Mouse (Mus musculus) right cerebral cortex, postnatal 10 days (tissue): ENCODE results near the gene Filip1.
"Not testable (repeated sequence)": the region's sequence is repeated elsewhere in the genome, so short reads cannot be mapped to it uniquely, and the experiment has no call there.

Source experiments
- DNase-seq, 2 experiments: peaks; one replicate each; pipeline ENCODE4 v3.0.0; 2021; ENCODE audit warnings: low spot score in 2 of 2

The Filip1 gene

DNA sequence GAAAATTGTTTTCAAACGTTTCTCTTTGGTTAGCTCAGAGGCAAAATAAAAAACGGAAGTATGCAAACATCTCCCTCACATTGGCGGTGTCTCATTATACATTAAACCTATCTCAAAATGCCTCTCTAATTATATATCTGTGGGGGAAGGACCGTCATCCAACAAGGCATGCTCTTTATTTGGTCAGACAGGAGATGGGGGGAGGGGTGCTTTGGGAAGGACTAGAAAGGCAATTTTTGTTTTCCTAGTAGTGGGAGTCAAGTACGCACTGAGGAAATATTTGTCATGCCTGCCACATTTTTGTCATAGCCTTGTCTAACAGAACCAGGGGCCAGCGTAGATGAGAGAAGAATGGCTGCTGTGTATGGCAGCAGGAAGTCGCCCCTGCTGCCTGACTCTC lies at the start of gene Filip1:
Gene Filip1, minus strand, starts transcription at position 101 of the 400 bp plus-strand sequence.
- no peak for DNase-seq

DNA sequence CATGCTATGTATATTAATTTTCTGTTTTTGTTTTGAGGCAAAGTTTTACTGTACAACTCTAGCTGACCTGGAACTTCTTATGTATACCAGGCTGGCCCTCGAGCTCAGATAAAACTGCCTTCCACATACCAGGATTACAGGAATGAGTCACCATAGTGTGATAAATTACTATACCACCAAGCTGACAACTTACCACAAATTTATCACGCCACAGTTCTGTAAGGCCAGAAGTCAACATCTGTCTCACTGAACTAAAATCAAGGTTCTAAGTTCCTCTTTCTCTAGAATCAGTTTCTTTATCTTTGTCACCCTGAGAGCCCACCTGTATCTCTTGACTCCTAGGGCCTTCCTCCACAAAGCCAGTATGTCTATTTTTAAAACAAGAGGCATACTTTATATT lies 45.0 kb upstream of the Filip1 start:
- no peak for DNase-seq

DNA sequence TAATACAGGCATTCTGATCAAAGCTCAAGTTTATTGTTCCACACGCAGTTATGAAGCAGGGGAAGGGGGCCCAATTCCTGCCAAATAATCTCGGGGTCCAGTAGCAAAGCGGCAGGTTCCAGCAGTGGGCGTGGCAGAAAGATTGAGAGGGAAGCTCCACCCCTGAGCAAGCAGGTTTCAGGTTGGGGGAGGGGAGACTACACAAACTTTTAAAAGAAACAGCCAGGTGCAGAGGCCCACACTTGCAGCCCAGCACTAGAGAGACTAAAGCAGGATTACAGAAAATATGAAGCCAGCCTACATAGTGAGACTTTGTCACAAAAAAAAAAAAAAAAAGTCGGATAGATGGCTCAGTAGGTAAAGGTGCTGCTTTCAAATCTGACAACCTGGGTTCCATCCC lies 40.3 kb upstream of the Filip1 start:
- DNase-seq: no peak

DNA sequence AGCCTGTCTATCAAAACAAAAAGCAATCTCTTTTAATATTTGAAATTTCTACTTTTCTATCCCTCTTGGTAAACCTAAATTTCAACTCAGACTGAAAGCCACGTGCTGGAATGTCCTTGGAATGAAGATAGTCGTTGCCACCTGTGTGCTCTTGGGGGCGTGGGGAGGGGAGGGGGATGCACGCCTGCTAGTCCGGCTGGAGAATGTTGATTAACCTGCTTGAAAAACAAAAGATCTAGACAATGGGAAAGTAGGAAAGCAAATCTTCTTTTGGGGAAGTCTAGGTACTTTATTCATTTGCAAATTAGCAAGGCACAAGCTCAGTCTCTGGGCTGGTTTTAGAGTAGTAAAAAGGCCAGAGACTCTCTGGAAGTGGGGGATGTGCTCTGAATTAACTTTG lies 36.6 kb upstream of the Filip1 start:
- not testable (repeated sequence) for DNase-seq

DNA sequence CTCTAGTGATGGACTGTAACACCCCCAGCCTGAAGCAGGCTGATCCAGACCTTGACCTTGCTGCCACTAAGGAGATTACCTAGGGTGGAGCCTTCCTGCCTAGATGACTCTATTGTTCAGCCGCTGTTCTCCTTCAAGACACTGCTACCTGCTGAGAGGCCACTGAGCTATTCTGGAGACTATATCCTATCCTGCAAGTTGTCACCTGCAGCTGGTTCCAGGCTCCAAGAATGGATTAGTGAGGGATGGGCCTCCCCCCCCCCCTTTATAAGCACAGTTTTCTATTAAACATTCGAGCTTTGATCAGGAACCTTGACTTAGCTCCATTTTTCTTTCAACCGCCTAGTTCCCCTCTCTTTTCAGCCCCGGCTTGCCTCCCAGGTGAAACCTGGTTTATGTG lies 31.6 kb upstream of the Filip1 start:
- DNase-seq: not testable (repeated sequence)

DNA sequence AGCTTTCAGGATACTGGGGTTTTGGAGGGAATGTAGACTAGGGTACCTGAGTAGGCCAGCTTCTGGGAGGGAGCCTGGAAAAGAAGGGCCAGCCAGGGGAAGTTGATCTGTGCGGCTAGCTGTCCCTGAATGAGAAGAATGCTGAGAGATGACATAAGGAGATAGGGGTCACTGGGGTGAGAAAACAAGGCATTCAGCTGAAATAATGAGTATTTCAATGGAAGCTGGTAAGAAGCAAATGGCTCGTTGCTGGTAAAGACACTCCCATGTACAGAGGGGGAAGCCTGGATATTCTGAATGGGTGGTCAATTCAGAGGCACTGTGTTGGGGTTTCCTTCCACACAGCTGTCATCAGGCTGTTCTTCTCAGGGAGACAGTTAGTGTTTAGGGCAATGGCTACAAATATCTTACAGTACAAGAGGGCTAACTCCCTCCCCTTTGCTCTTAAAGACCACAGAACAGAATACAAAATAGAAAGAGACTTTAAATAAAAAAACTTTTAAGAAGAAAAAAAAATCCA lies 26.7 kb upstream of the Filip1 start:
- no peak for DNase-seq

DNA sequence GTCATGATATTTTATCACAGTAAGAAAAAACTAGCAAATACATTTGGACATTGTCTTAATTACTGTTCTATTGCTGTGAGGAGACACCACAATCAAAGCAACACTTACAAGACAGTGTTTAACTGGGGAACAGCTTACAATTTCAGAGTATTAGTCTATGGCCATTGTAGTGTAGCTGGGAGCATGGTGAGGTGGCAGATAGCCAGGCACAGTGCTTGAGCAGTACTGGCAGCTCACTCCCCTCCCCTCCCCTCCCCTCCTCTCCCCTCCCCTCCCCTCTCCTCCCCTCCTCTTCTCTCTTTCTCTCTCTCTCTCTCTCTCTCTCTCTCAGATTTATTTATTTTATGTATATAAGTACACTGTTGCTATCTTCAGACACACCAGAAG lies 25.3 kb upstream of the Filip1 start:
- no peak for DNase-seq

DNA sequence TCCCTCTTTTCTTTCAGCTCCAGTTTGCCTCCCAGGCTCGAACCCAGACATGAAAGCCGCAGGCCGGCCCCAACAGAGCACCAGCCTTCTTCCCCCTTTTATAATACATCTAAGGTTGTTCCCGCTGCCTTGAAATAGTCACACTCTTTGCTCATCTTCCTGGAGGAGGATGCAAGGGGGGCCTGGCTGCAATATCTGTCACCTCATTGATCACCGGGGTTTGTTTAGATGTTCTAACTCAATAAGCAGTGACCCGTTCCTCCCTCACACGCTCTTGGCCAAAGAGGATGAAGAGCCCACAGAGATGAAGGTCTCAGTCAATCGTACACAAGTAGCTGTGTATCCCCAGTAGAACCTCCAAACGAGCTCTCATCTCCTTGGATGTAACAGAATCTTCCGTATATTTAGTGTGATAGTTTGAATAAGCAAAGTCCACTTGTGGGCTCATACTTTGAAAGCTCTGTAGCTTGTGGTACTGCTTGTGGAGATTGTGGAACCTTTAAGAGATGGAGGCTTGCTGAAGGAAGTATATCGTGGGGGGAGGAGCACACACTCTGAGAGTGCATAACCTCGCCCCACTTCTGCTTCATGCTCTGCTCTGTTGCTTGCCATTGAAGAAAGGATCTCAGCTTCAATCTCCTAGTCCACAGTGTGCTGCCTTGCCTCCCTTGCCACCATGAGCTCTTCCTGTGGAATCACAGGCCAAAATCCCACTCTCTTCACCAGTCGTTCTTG lies 24.8 kb upstream of the Filip1 start:
- no peak for DNase-seq

DNA sequence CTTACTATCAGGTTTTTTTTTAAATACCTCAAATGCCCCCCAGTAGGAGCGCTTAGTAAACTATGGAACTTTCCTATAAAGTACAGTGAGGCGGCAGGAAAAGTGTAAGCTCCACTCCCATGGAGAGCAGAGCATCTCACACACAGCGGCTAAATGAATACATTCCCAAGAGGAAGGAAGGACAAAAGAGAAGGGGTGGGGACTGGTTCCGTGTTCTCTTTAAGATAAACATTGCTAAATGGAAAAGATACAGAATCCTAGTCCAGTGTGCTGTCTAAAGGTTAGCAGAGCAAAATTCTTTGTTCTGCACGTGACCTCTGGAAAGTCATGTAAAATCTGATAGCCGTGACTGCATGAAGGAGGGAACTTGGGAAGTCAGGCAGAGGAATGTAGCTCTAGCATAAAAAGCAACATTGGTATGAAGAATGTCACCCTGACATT lies 13.9 kb upstream of the Filip1 start:
- no peak for DNase-seq

DNA sequence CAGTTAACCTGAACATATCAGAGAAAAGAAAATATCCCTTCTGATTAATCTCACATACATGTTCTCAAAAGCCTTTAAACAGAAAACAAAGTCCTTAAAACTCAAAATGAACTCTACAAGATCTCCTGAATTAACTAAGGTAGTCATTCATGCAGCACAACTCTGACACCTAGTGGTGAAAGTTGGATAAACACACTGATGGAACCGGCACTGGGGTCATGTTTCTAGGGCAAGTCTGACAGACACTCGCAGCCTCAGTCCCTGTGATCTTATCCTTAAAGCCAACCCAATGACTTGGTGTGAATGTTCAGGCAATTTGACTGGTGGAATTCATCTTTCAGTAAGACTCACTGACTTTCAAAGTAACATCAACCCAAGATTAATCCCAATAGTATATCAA lies 13.4 kb upstream of the Filip1 start:
- DNase-seq: peak; percentile 39 to 50

DNA sequence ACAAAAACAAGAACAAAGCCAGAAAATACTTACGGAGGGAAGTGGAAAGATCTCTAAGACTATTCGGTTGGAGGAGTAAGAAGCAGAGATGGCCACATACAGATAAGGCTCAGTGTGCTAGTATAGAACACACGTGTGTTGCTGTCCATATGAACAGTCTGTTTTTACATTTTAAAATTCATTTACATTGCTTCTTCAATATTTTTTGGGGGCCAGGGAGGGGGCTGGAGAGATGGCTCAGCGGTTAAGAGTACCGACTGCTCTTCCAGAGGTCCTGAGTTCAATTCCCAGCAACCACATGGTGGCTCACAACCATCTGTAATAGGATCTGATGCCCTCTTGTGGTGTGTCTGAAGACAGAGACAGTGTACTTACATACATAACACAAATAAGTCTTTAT lies 12.7 kb upstream of the Filip1 start:
- not testable (repeated sequence) for DNase-seq

DNA sequence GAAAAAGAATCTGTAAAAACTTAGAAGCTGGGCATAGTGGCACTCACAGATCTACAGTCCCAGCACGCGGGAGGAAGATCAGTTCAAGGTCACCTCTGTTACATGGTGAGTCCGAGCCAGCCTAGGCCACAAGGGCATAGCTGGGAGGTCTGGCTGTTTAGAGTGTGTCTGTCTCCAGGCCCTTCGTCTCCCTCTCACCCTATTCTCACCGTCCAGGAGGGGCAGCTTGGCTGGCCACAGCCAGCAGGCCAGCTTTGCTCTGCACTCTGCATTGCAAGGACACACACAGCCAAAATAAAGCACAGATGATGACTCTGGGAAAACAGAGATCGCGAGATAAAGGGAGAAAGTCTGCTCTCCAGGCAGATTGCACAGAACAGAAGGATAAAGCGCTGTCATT lies 10.2 kb upstream of the Filip1 start:
- no peak for DNase-seq

DNA sequence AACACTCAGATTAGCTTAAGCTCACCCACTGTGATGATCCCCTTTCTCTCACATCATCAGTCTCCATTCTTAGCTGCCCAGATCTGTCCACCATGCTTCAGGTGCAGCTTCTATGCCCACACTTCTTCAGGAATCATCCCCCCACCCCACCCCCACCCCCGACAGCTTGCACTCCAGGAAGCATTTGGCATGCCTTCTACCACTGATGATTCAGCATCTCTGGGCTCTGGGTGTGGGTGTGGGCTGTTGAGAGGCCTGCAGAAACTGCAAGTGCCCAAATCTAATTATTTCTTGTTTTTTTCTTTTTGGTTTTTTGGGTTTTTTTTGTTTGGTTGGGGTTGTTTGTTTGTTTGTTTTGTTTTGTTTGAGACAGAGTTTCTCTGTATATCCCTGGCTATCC lies 9.0 kb upstream of the Filip1 start:
- no peak for DNase-seq

DNA sequence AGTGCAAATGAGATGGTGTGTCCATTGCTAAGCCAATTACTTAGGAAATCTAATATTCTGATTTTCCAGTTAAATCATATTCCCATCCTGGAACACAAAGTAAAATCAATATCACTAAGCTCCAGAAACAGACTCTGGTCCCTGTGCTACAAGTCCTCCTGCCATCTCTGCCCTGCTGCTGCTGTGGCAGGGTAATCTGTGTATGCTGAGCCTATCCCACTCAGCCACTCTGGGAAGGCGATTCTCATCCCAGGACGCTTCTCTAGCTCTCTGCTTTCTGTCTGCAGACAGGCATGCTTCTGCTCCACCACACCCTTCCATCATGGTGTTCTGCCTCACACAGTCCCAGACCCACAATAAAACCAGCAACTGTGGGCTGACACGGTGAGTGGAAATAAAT lies 7.8 kb upstream of the Filip1 start:
- no peak for DNase-seq

DNA sequence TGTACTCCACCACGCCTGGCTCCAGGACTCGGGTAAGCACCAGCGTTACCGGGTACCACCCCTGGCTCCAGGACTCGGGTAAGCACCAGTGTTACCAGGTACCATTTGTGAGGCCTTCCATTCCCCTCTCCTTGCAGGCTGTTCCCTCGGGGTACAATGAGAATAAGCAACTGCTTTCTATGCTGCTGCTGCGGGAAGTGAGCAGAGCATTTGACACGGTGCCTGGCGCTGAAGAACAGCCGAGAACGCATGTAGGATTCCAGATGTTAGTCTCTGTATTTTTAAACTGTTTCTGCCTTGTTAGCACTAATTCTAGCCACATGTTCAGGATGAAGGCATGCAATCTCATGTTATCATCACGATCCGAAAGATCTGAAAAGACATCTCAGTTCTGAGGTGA lies 635 bp downstream of the Filip1 start:
- DNase-seq: no peak

DNA sequence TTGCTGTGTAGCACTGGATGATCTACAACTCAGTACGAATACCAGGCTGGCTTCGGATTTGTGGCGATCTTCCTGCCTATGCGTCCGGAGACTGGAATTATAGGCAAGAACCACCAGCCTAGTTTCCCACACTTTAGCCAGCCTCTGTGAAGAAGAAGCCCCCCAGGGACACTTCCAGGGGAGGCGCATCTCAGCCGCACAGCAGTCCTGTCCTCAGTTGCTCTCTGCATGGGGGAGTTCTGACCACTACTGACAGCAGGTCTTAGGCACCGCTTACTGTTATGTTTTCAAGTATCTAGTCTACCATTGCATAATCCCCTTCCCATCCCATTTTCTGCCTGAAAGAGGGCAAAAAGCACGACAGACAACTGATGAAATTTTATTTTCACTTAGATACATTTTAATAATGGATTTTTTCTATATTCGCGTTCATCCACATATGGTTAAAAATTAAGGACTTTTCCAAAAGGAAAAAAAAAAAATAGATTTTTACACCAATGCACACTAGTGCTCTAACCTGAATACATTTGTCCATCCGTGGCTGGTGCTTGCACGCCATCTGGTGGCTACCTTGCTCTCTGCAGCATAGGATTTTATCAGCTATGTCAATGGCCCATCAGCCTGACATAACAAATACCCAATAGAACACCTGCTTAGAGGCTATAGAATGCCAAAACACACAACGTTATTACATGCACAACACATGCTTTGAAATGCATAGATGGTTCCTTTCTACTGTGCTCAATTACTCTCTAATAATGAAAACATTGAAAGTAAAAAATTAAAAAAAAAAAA lies 10.1 kb downstream of the Filip1 start:
- peak; percentile 85 to 89 for DNase-seq

DNA sequence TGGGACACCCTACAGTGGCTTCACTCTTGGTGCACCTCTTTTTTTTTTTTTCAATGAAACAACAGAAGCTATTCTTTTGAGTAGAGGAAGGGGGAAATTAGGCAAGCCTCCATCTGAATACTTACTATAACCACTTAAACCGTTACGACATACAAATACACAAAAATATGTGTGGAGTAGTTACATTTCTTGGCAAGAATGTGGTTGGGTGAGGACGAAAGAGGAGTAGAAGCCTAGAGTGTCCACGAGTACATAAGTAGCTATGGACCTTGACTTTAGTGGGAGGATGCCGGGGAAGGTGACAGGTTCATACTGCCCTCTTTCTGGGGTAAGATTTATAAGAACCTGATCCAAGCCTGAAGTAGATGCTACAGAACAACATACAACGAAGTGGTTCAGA lies 15.4 kb downstream of the Filip1 start:
- DNase-seq: no peak

DNA sequence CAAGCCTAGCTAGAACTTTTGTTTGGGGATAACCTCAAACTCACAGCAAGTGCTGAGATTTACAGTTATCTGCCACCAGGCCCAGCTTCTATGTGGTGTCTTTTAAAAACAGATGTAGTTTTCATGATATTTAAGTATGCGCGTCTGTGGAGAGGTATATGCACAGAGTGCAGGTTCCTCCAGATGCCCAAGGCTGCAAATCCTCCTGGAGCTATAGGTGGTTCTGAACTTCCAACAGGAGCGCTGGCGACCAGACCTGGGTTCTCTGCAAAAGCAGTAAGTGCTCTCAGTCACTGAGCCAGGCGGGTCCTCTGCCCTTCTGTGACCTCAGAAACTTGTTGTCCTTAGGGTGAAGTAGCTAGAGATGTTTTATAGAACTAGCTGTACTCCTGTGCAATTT lies 18.4 kb downstream of the Filip1 start:
- no peak for DNase-seq

DNA sequence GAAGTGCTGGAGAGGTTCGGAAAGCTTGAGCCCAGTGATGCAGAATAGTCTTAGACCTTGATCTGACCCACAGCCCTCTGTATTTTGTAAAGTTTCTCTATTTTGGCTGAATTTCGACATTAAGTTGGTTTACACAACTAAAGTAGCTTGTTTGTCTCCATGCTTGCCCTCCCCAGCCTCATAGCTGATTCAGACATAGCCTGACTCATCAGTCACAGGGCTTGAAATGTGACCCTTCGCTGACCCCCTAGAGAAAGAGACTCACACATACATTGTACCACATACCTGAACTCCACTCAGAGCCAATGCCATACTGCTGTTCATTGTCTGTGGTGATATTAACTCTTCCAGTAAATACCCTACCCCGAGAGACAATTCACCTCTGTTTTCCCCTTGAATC lies 19.6 kb downstream of the Filip1 start:
- no peak for DNase-seq

DNA sequence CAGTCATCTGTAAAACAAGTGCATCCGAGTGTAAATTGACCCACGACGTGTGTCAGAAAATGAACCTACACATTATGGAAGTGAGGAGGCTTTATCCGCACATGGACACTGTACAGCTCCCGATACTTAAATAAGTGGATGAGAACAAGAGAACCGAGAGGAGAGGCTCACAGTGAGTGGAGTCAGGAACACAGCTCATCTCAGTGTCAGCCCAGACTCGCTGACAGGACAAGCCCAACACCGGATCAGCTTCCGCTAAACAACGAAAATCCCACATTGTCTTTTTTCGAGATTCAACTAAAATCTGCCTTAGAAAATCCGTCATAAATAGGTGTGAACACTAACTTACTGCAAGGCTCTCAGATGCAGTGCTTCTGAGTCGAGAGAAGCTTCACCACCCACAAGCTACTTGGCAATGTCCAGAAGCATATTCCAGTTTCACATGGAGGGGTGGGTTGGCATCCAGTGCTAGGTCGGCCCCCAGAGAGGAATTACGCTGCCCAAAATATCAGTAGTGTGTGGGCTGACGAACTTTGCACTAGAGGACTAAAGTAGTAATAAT lies 22.1 kb downstream of the Filip1 start:
- no peak for DNase-seq

DNA sequence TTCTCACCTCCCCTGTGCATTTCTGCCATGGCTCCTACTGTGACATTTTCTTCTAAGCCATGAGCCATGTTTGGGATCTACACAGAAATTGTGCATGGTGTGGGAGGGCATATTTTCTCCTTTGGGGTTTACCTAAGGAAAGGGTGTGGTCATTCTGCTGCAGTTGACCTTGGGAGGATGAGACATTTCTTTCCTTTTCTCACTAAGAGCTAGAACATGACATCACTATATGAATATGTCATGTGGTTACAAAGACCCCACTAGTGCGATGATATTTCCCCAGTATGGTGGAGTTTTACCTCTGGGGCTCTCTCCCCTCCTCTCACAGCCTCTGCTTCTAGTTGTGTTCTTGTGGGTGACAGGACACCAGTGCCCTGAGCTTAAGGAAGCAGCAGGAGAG lies 22.9 kb downstream of the Filip1 start:
- no peak for DNase-seq

DNA sequence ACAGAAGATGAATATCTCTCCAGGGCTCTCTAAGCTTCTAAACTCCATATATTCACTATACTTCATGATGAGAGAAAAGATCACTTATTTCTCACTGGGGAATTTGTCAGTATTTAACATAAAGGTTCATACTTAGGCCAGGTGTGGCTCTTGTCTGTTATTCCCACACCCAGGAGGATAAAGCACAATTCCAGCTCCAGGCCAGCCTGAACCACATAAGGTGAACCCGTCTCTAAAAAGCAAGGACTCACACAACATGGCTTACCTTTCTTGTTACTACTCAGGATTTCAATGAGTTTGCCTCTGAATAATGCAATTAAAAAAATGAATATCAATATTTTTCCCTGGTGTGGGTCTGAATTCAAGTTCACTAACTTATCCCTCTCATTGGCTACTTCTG lies 23.6 kb downstream of the Filip1 start:
- DNase-seq: no peak

DNA sequence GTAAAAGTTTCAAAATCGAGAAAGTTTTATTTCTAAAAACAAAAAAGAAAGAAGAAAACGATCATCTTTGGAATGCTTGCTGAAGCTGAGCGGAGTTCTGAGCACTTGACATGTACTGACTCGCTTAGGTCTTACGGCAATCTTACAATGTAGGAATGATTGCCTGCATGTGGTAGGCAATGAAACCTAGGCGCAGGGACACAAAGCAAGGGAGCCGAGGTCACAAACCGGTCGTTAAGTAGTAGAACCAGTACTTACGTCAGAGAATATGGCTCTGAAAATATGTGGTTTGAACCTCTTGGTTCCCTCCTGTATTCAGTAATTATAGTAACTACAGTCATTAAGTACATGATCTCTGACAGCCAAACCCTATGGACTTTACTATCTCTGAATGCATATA lies 29.4 kb downstream of the Filip1 start:
- no peak for DNase-seq
